Mouse (Mus musculus): ENCODE data around the gene Hist1h4b.

Hist1h4b gene

DNA sequence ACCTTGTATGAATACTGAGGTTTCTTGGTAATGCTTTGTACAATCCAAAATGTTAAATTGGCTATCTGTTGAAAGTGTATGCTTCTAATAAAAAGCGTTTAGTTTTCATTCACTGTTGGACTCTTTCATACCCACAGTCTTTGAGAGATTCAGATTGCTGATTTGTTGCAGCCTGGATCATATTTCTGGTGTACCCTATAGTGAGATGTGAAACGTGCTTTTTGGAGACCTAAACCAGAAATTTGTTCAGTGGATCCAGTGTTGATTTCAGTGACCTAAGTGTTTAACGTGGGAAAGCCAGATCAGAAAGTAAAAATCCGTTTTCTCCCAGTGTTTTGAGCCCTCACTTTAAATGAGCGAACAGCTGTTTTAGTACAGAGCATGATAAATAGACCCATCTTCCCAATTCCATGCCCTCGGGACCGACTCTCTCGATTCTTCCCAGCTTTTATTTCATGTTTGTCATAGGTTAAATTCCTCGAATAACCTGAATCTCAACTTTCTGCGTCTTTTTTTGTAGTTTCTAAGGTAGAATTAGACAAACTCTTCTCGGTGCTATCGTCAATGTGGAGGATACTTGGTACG is 16.5 kb upstream of the Hist1h4b start:
- peak; percentile 40 for DNase-seq (ENCODE audit: low read depth, low spot score)

DNA sequence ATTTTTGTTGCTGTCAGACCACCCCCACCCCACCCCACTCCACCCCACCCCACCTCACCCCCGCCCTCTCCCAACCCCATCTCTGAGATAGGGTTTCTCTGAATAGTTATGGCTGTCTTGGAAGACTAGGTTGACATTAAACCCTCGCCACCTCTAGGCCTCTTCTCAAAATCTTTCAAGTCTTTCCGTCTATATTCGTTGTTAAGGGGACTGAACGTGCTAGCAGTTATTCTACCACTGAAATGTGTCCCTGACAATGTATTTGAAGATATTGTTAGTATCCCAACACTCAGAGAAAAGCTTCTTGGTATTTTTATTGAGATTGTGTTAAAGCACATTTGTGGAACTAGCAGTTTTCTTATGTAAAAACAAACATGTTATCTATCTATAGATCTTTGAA is 15.9 kb upstream of the Hist1h4b start:
- DNase-seq (ENCODE audit: low read depth, low spot score) = no peak

DNA sequence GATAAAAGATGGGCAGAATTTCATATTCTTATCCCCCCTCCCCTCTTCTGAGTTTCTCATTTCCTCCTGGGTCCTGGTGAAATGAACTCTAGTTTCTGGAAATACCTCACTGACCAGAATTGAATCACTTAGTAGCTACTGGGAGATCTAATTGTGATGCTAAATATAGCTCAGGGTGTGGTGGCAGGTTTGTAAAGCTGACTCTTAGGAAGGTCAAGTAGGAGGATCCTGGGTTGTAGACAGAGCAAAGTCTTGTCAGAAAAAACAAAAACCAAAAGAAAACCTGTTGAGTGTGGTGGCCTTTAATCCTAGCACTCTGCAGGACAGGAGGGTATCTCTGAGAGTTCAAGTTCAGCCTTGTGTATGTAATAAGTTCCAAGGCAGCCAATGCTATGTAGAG is 14.8 kb upstream of the Hist1h4b start:
- DNase-seq (ENCODE audit: low read depth, low spot score) = no peak

DNA sequence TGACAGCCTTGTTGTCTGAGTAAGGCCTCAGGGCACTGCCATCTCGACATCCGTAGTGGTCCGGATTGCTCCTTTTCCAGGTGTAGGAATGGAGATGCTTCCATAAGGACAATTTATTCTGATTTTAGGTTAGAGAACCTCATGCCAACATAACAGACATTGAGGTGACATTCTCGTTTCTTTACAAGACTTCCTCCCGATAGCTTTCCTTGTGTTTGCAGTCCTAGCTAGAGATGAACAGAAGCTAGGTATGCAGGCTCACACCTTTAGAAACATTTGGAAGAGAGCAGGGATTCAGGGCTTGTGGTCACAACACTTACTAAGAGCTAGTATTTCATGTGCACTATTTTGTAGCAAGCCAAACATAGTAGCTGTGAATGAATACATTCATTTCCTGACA is 13.6 kb upstream of the Hist1h4b start:
- DNase-seq (ENCODE audit: low read depth, low spot score) = no peak

DNA sequence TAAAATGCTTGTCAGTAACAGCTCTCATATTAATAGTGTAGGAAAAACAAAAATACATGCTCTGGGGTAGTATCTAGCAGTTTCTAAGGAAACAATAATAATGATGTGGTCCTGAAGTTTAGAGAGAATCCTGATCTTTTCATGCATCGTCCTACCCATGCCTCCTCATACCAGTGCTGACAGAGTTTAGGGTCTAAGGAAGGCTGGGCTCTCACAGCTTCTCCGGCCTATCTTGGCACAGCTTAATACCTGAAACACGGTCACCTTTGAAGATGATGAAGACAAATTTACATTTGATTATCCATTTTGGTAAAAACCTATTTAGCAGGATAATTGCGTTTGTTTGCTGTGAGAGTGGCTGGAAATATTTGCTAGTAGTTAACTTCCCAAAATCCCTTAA is 12.8 kb upstream of the Hist1h4b start:
- no peak for DNase-seq (ENCODE audit: low read depth, low spot score)

DNA sequence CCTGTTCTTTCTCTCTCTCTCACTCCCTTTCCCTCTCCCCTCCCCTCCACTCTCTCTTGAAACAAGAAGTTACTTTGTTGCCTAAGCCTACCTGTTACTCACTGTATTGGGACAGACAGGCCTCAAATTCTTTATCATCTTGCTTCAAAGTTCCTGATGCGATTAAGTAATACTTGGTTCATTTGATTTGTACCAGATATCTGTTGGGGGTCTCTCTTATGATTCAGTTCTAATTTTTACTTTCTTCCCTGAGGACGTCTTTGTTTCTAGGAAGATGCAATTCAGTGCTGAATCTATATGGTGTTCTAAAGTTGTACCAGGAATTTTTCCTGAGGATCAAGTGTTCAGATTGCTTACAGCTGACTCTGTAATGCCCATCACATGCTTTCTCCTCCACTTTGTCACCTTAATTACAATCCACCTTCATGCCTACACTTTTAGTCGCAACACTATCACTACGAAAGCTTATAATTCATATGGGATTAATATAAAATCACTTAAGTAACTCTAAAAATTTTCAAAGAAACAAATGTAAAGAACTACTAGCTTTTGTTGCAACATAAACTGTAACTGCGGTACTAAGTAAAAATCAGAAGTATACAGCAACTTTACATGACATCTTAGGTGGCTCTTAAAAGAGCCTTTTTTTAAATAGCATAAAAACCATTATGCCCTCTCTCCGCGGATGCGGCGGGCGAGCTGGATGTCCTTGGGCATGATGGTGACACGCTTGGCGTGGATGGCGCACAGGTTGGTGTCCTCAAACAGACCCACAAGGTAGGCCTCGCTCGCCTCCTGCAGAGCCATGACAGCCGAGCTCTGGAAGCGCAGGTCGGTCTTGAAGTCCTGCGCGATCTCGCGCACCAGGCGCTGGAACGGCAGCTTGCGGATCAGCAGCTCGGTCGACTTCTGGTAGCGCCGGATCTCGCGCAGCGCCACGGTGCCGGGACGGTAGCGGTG is 12.1 kb upstream of the Hist1h4b start:
- DNase-seq (ENCODE audit: low read depth, low spot score) = peak; percentile 49

DNA sequence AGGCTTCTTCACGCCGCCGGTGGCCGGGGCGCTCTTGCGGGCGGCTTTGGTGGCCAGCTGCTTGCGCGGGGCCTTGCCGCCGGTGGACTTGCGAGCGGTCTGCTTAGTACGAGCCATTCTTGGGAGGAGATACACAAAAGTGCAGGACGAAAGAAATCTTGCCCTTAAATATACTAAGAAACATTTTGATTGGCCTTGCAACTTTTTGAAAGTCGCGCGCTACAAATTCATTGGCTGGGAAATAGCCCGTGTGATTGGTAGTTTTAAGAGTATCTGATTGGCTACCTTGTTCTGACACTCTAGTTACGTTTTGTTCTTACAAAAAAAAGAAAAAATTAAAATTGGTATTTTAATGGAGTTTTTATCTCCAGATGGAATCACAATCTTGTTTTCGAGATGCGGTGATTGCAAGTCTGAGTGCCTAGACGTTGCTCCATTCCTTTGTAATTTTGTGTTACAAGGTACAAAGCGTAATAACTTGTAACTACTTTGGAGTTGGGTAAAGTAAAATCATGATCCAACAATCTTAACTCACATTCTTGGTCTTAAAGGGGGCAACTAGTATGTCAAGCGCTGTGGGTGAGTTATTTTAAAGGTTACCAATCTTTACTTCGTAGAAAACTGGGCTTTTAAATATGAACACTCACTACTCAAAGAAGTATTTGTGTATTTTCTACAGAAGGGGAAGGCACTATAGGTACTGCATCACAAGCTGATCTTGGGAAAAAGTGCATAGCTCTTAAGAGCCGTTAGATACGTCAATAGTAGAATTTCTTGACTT is 11.2 kb upstream of the Hist1h4b start, which contains the start of gene Hist1h3c:
Gene Hist1h3c (minus strand): TSS at position 222 of the 781 bp plus-strand sequence.
- DNase-seq (ENCODE audit: low read depth, low spot score) = peak; percentile 94

DNA sequence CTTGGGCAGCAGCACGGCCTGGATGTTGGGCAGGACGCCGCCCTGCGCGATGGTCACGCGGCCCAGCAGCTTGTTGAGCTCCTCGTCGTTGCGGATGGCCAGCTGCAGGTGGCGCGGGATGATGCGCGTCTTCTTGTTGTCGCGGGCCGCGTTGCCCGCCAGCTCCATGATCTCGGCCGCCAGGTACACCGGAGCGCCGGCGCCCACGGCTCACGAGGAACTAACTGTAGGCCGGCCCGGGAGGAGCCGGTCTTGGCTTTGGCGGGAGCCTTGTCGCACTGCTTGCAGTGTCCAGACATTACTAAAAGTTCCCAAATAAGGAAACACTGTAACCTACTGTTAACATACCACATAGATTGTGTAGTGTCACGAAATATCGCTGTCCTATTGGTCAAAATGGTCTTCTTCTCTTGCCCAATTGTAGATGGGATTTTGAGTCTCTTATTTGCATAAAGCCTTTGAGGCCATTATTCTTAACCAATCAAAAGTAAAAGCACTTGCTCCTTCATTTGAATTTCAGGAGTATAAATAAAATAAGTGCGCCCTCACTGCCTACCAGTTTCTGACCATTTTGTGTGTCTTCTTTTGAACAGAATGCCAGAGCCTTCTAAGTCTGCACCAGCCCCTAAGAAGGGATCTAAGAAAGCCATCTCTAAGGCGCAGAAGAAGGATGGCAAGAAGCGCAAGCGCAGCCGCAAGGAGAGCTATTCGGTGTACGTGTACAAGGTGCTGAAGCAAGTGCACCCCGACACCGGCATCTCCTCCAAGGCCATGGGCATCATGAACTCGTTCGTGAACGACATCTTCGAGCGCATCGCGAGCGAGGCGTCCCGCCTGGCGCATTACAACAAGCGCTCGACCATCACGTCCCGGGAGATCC is 10.4 kb upstream of the Hist1h4b start, which contains the start of gene Hist1h2bb:
Gene Hist1h2bb (plus strand): TSS at position 534 of the 880 bp plus-strand sequence.
- DNase-seq (ENCODE audit: low read depth, low spot score) = peak; percentile 92

DNA sequence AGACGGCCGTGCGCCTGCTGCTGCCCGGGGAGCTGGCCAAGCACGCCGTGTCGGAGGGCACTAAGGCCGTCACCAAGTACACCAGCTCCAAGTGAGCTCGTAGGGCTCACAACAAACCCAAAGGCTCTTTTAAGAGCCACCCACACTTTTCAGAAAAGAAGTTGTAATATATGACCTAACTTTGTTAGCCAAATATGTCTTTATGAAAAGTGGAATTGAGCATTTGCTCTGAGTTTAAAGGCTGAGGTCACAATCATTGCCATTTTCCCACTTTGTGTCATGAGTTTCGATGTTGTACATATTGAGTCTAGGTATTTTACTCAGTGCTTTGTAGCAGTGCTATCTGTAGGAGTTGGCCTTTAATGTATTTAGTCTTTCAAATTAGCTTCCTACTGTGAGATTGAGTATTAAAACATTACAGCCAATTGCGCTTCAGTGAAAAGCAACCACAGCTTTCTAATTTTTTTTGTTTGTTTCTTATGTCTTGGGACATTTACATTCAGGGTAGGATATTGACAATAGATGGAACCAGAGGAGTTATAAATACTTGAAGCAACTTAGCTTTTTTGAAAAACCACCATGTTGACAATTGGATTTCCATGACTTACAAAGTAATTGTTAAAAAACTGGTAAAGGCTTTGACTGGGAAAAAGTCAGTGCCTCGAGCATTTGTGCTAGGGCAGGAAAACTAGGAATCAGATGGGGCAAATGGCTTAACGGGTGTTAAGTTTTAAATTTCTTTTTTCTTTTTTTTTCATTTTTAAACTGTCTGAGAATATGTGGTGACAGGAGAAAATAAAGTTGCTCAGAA is 9.5 kb upstream of the Hist1h4b start:
- peak; percentile 54 for DNase-seq (ENCODE audit: low read depth, low spot score)

DNA sequence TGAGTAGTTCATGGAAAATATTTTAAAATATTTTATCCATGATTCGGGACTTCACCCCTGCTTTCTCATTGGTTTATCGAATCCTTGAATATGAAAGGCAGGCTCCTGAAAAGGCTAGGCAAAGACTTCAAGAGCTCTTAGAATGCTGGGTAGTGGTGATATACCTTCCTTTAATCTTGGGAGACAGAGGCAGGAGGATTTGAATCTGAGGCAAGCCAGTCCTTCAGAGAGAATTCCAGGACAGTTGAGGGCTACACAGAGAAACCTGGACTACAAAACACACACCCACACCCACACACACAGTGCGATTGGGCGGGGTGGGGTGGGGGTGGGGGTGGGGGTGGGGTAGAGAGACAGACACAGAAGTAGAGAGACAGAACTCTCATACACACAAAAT is 8.9 kb upstream of the Hist1h4b start:
- no peak for DNase-seq (ENCODE audit: low read depth, low spot score)

DNA sequence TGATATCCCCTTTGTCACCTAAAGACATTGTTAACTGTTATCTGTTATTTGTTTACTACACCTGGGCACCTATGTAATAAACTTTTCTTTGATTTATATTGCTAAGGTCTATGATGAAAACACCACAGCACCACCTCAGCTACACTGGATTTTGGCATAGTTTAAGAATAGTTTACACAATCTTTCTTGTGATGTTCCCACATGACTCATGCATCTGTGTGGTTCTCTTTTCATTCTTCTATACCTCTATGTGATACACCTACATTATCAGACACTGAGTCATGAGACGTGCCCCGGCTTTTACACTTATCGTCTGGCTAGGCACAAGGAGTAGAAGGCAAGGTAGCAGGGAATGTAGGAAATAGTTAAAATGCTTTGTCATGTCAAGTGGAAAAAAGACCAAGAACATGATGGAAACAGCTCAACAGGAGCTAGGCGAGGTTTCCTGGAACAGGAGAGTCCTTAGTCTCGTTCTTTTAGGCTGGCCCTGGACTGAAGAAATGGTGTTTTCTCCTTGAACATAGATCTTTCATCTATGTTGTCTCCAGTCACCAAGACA is 7.2 kb upstream of the Hist1h4b start:
- no peak for DNase-seq (ENCODE audit: low read depth, low spot score)

DNA sequence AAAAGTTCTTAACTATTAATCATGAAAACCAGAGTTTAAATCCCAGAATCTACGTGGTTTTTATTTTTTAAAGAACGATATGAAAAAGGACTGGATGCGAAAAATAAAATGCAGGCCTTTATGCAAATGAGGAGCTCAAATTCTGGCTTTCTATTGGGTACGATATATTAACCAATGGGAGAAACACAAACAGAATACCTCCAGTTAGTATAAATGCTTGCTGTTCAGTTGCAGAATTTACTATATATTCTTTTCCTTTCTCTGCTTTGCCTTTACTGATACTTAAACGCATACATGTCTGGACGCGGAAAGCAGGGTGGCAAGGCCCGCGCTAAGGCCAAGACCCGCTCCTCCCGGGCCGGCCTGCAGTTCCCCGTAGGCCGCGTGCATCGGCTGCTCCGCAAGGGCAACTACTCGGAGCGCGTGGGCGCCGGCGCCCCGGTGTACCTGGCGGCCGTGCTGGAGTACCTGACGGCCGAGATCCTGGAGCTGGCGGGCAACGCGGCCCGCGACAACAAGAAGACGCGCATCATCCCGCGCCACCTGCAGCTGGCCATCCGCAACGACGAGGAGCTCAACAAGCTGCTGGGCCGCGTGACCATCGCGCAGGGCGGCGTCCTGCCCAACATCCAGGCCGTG is 5.9 kb upstream of the Hist1h4b start, which contains the start of gene Hist1h2ab:
Gene Hist1h2ab (plus strand): TSS at position 288 of the 639 bp plus-strand sequence.
- DNase-seq (ENCODE audit: low read depth, low spot score) = peak; percentile 81

DNA sequence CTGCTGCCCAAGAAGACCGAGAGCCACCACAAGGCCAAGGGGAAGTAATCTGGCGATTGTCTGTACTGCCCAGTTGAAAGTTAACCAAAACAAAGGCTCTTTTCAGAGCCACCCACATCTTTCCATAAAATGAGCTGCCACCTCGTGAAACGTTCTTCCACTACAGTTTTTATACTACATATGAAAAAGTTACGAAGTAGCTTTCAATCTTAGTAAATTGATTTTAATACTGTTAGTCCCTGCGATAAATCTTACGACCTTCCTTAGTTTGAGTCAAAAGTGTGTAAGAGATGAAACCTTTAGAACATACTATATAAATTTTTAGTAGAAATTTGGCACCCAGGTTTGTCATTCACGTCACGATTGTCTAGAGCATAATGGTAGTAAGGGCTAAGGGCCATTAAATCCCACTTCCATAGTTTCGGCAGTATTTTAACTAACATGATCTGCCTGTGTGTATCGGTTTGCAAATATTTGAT is 5.3 kb upstream of the Hist1h4b start:
- peak; percentile 50 for DNase-seq (ENCODE audit: low read depth, low spot score)

DNA sequence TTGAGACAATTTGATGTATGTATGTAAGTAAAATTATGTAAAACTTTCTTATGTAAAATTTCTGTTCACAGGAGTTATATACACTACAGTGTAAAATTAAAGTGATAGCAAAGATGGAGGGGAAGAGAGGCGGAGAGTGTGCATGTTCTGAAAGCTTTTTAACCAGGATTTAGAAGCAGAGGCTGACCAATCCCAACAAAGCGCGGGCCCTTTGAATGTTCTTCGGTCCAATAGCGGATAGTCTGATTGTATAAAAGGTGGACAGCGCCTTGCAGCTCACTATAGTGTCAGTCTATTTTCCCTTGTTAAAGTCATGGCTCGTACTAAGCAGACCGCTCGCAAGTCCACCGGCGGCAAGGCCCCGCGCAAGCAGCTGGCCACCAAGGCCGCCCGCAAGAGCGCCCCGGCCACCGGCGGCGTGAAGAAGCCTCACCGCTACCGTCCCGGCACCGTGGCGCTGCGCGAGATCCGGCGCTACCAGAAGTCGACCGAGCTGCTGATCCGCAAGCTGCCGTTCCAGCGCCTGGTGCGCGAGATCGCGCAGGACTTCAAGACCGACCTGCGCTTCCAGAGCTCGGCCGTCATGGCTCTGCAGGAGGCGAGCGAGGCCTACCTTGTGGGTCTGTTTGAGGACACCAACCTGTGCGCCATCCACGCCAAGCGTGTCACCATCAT is 4.6 kb upstream of the Hist1h4b start, which contains the start of gene Hist1h3b:
Gene Hist1h3b (plus strand): TSS at position 201 of the 675 bp plus-strand sequence.
- DNase-seq (ENCODE audit: low read depth, low spot score) = peak; percentile 96

DNA sequence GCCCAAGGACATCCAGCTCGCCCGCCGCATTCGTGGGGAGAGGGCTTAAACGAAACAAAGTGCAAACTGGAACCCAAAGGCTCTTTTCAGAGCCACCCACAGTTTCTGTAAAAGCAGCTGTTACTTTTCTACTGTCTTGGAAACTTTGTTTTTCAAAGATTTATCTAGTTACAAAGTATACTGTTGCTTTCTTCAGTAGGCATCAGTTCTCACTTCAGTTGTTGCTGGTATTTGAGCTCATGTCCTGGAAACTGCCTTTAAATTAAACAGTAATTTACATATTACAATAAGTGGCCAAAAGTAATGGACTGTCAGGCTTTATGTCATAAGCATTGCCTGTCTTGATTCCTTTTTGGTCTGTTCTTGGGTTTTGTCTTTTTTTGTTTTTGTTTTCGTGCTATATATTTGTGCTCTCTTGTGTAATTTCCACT is 4.1 kb upstream of the Hist1h4b start:
- no peak for DNase-seq (ENCODE audit: low read depth, low spot score)

DNA sequence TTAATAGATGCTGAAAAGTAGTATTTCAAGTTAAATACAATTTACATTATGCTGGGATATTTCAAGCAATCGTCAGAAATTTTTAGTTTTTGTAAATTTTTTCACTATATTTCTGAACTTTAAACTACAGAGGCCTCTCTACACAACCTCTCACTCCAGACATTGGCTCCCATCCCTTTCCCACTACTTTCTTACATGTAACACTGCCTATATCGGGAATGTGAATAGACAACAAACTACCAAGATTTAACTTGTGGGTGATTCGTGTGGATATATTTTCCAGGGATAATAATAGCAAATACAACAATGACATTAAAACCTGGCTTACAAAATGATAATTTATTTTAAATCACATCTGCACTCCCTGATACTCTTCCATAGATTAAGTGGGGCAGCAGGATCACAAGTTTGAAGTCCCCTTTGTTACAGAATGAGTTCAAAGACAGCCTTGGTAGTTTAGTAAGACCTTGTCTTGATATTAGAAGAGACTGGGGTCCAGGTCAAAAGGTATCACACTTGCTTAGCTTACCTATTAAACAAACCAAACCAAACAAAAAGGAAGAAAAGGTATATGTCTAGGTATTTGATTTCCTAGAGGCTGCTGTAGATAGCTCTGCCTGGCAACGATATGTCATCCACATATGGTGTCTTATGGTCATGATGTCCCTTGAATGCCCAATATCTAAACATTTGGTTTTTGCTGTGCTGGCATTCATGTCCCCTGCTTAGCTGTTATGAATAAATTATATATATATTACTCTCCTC is 3.3 kb upstream of the Hist1h4b start:
- DNase-seq (ENCODE audit: low read depth, low spot score) = no peak

DNA sequence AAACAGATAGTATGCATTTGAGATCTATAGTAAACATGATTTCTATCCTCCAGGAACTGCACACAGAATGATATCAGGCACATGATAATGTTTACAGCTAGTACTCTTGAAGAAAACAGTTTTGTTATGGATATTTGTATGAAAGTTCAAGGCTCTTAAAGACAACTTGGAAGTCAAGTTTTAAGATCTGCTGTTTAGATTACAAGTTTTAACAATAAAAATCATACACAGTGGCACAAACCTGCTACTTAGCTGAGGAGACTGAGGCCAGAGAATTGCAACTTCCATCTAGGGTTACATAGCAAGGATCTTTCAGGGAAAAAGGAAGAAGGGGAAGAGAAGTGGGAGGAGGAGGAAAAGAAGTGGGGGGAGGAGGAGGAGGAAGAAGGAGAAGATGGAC is 1.8 kb upstream of the Hist1h4b start:
- DNase-seq (ENCODE audit: low read depth, low spot score) = no peak
